Comparison of ENCODE assay signal across 9 mouse cellular contexts in the genomic region with DNA sequence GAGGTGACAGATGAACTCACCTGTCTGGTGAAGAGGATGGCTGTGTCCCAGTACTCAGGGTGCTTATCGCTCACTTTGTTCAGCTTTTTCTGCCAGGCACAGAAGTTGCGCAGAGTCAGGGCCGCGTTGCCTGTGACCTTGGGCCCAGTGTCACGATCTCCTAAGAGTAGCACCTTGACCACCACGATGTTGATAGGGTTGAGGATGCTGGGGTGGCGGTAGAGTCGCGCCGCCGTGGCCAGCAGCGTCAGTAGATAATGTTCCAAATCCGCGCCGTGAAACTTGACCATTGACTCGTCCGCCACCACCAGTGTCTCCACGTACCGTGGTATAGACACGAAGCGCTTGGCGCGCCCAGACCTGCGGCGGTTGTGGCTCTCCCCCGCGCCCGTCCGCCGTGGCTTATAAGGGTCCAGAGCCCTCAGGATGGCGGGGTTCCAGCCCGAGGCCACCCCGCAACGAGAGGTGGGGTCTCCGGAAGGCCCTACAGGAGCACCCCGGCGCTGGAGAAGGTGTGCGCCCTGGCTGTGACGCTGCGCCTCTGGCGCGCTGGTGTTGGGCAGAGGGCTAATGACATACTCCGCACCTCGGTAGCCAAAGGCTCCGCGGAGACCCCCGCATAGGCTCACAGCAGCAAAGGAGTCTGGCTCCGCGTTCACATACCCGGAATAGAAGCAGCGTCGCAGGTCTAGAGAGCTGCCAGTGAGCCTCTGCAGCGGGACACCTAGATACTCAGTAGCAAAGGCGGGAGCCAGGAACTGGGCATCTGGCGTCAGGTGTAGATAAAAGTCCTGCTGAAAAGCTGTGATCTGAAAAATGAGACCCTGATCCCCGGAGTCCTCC. TPM values are rescaled to one million over a fixed set of nuclear protein-coding genes. Genes with fewer than 3 reads are reported as not detected.
DNase-seq lines count a peak whose midpoint lies in the region; ATAC-seq and TF ChIP-seq lines count a peak whose summit lies in the region.
"Had no signal": no experiment of that assay in that cellular context is flagged by ENCODE, and none has a peak within 500 bp of the region (broad histone marks: within the 10 kb centered on the region; RNA-seq: fewer than 3 reads in every experiment).

No protein-coding gene starts in this region.

- TF ChIP-seq EP300 in heart, postnatal 0 days (IDR thresholded peaks at IDR 0.05; ENCODE audit: low read depth), result no peak
- no peak for TF ChIP-seq EP300 in liver, postnatal 0 days (IDR thresholded peaks at IDR 0.05; ENCODE audit: low read depth)

- 3% methylated on average over 56 of the region's 56 CpGs for WGBS in heart, postnatal 0 days
- 7% methylated on average over 56 of the region's 56 CpGs for WGBS in liver, postnatal 0 days (ENCODE audit: insufficient replicate concordance)

- ATAC-seq in heart, postnatal 0 days (ENCODE audit: insufficient read depth, low read depth), result peak; percentile 15; the same call in 1 of the 2 replicates
- no peak for ATAC-seq in liver, postnatal 0 days
- no peak for ATAC-seq in CD4-positive, CD25-positive, alpha-beta regulatory T cell, adult 4 months

- DNase-seq in gastrocnemius, adult 2 months, result peak; percentile 39
- no peak for DNase-seq in gastrocnemius, postnatal 36 days
- DNase-seq in brain, embryonic 14.5 days (ENCODE audit: low read depth), result peak; percentile 40
- no peak for DNase-seq in heart, postnatal 0 days (ENCODE audit: low spot score)
- DNase-seq in liver, postnatal 0 days, result no peak
- DNase-seq in left cerebral cortex, adult 8-10 months (ENCODE audit: low spot score in 2 of 2), result no peak
- DNase-seq in left cerebral cortex, adult 18-20 months (ENCODE audit: low spot score in 2 of 2), result no peak
- DNase-seq: thymus, postnatal 4 days had no signal

- H3K4me2 ChIP-seq in heart, postnatal 0 days (ENCODE audit: low read depth, low read length), result peak overlapping the region; percentile 95
- peak overlapping the region; percentile 72 for H3K4me2 ChIP-seq in liver, postnatal 0 days (ENCODE audit: low read depth, low read length)

- peak overlapping the region; percentile 55 for H3K9ac ChIP-seq in heart, postnatal 0 days (replicated peaks; ENCODE audit: low read depth, low read length)
- H3K9ac ChIP-seq in liver, postnatal 0 days (replicated peaks), result 0 out of 2 replicates have a peak overlapping the region, but pooled peaks have one; percentile 4

- no peak for TF ChIP-seq CTCF in gastrocnemius, adult 2 months (IDR thresholded peaks at IDR 0.05)
- no peak for TF ChIP-seq CTCF in brain, embryonic 14.5 days (IDR thresholded peaks at IDR 0.05; ENCODE audit: borderline replicate concordance, extremely low read depth, insufficient read depth, insufficient read length)
- TF ChIP-seq CTCF in heart, postnatal 0 days (IDR thresholded peaks at IDR 0.05; ENCODE audit: low read depth), result no peak
- no peak for TF ChIP-seq CTCF in liver, postnatal 0 days (IDR thresholded peaks at IDR 0.05; ENCODE audit: low read depth)

- H3K36me3 ChIP-seq in heart, postnatal 0 days (replicated peaks; ENCODE audit: control insufficient read depth, insufficient read depth, low read length), result no peaks in the 10 kb centered on the region
- H3K36me3 ChIP-seq in liver, postnatal 0 days (replicated peaks; ENCODE audit: insufficient read depth, low read length), result no peaks in the 10 kb centered on the region

- peaks cover 29% of the 10 kb centered on the region for H3K4me1 ChIP-seq in heart, postnatal 0 days (ENCODE audit: control insufficient read depth, insufficient read depth)
- peaks cover 2% of the 10 kb centered on the region; the same call in 1 of the 2 replicates for H3K4me1 ChIP-seq in liver, postnatal 0 days (ENCODE audit: insufficient read depth)

- H3K27ac ChIP-seq in gastrocnemius, adult 2 months, result peak overlapping the region; percentile 78
- H3K27ac ChIP-seq in heart, postnatal 0 days (ENCODE audit: low read depth), result peak overlapping the region; percentile 11
- H3K27ac ChIP-seq in liver, postnatal 0 days (ENCODE audit: low read depth), result no peak overlapping the region

- intact Hi-C loops in gastrocnemius, adult 2 months (cut with DNase I), result loop anchor here (10.0 kb wide), 2 partner anchors 207 to 367 kb away; no protein-coding TSS in a partner anchor
- intact Hi-C loops in gastrocnemius, postnatal 36 days (cut with DNase I), result no loop called here

- no peaks in the 10 kb centered on the region for H3K9me3 ChIP-seq in heart, postnatal 0 days (replicated peaks; ENCODE audit: control insufficient read depth, low read length)
- no peaks in the 10 kb centered on the region for H3K9me3 ChIP-seq in liver, postnatal 0 days (ENCODE audit: low read length)

- no peak for TF ChIP-seq POLR2A in brain, embryonic 14.5 days (IDR thresholded peaks at IDR 0.05; ENCODE audit: borderline replicate concordance, extremely low read depth, insufficient read depth, insufficient read length, poor library complexity, severe bottlenecking)

- H3K27me3 ChIP-seq in heart, postnatal 0 days (ENCODE audit: control insufficient read depth, insufficient read depth, low read length), result peaks cover 8% of the 10 kb centered on the region; the same call in 1 of the 2 replicates
- peaks cover 19% of the 10 kb centered on the region for H3K27me3 ChIP-seq in liver, postnatal 0 days (ENCODE audit: insufficient read depth, low read length)

- peak overlapping the region; percentile 78 for H3K4me3 ChIP-seq in gastrocnemius, adult 2 months
- peak overlapping the region; percentile 65 for H3K4me3 ChIP-seq in heart, postnatal 0 days (ENCODE audit: low read depth, low read length)
- peak overlapping the region; percentile 42 for H3K4me3 ChIP-seq in liver, postnatal 0 days (ENCODE audit: low read depth, low read length)

RNA-seq across cellular contexts. Expression of a gene that starts 0.8 kb away (rescaled TPM):
- total RNA-seq in gastrocnemius, adult 2 months (2021), result 1 to 10 TPM; 1.3 to 3.0 TPM
- 1 to 10 TPM; 1.7 TPM for total RNA-seq in gastrocnemius, postnatal 36 days (2021)
- polyA plus RNA-seq in brain, embryonic 14.5 days (2012; rRNA removed), result 3.6 and 6.2 TPM in 2 replicates
- 4.3 and 8.4 TPM in 2 replicates for total RNA-seq in heart, postnatal 0 days (2014; rRNA removed; ENCODE audit: low replicate concordance)
- 2.1 and 3.1 TPM in 2 replicates for polyA plus RNA-seq in heart, postnatal 0 days (2015; fragmentation: Nextera tagmentation; extraction: Ambion mirVana)
- 0.81 and 1.1 TPM in 2 replicates for polyA plus RNA-seq in liver, postnatal 0 days (2015; fragmentation: Nextera tagmentation; extraction: Ambion mirVana)
- 1 to 10 TPM; 4.2 to 5.0 (median 4.7) TPM for total RNA-seq in left cerebral cortex, adult 8-10 months (2022)
- not detected for polyA plus RNA-seq in CD4-positive, CD25-positive, alpha-beta regulatory T cell, adult 4 months (2017; shearing (Covaris generic))
- 1 to 10 TPM; 5.1 to 5.6 TPM for total RNA-seq in left cerebral cortex, adult 18-20 months (2021)

RNA-seq across cellular contexts. Expression of a gene that starts 20.9 kb away (rescaled TPM):
- total RNA-seq in gastrocnemius, adult 2 months (2021), result 10 to 100 TPM in 1 of 2 experiments, 1 to 10 TPM in 1; 1.5 to 14.6 TPM
- total RNA-seq in gastrocnemius, postnatal 36 days (2021), result 1 to 10 TPM; 2.3 to 6.7 TPM
- 1.0 and 1.6 TPM in 2 replicates for polyA plus RNA-seq in brain, embryonic 14.5 days (2012; rRNA removed)
- 15.6 and 24.3 TPM in 2 replicates for total RNA-seq in heart, postnatal 0 days (2014; rRNA removed; ENCODE audit: low replicate concordance)
- polyA plus RNA-seq in heart, postnatal 0 days (2015; fragmentation: Nextera tagmentation; extraction: Ambion mirVana), result 9.2 and 11.6 TPM in 2 replicates
- 0.05 and 0.06 TPM in 2 replicates for polyA plus RNA-seq in liver, postnatal 0 days (2015; fragmentation: Nextera tagmentation; extraction: Ambion mirVana)
- total RNA-seq in left cerebral cortex, adult 8-10 months (2022), result 1 to 10 TPM; 2.9 to 3.8 (median 3.0) TPM
- polyA plus RNA-seq in CD4-positive, CD25-positive, alpha-beta regulatory T cell, adult 4 months (2017; shearing (Covaris generic)), result under 1 TPM; 0.23 to 0.27 TPM
- 1 to 10 TPM; 4.1 to 4.5 TPM for total RNA-seq in left cerebral cortex, adult 18-20 months (2021)

Comparison
In these comparisons a context has a peak if more than half of its experiments do, and no peak if none do; other contexts are left out.
1. DNase-seq: peak in gastrocnemius, adult 2 months (single experiment) and brain, embryonic 14.5 days (single experiment); none in gastrocnemius, postnatal 36 days (0 of 2), heart, postnatal 0 days (single experiment), liver, postnatal 0 days (single experiment), left cerebral cortex, adult 8-10 months (0 of 2) and left cerebral cortex, adult 18-20 months (0 of 2).
2. Peak in every context shown above with its lines, with median percentiles within 50 percentile points of each other: H3K4me3 ChIP-seq.